Mouse (Mus musculus) cerebellum, postnatal 10 days (tissue): ENCODE data around the gene Alppl2.

Experiments
- DNase-seq, 2 experiments: peaks; one replicate each; pipeline ENCODE4 v3.0.0; 2021; ENCODE audit warnings: mixed read lengths in 2 of 2

Alppl2 gene

GRCm38 (mm10) chr1:87050072-87050471, 39.7 kb downstream of the Alppl2 start:
- peak; percentile 55 to 64 for DNase-seq

DNA sequence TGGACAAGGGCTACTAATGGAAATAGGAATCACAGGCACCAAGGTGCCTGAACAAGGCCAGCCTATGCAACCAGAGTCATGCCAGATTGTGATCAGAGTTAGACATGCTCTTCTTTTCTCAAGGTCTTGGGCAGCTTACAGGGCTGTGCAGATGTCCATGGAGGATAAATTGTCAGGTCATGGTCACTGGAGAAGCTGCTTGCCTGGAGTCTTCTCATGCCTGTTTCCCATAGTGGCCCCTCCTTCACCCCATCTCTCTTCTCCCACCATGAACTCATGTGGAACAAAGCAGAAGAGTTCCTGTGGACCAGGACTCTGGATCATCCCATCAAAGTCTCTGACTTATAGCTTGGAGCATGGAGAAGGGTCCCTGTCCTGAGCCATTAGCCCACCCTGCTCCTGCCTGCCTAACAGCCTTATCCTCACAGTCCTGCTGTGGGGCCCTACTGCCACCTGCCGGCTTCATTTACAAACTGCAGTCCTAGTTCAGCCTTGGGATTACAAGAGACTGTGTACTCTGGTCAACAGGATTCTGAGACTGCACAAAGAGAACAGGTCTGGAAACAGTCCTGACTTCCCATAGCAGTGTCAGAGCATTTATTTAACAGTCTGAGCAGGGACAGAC, 47.8 kb downstream of the Alppl2 start:
- peak; percentile 90 to 91 for DNase-seq

DNA sequence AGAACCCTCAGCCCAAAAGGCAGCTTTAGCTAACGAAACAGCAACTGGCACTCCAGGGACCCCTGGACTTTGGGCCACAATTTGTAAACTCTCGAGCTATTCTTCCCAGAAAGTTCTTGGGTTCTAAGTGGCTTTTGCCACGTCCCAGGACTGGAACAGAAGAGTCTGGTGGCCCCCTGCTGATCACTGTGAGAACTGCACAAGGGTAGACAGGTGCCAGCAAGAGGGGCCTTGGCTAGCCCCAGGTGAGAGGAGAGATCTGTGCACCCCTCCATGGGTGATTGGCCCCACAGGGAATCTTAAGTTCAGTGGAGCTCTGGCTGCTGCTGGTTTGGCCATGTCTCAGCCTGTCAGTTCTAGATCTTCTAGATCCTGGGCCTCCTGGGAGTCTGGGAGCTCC, 48.6 kb downstream of the Alppl2 start:
- peak; percentile 82 to 83 for DNase-seq

DNA sequence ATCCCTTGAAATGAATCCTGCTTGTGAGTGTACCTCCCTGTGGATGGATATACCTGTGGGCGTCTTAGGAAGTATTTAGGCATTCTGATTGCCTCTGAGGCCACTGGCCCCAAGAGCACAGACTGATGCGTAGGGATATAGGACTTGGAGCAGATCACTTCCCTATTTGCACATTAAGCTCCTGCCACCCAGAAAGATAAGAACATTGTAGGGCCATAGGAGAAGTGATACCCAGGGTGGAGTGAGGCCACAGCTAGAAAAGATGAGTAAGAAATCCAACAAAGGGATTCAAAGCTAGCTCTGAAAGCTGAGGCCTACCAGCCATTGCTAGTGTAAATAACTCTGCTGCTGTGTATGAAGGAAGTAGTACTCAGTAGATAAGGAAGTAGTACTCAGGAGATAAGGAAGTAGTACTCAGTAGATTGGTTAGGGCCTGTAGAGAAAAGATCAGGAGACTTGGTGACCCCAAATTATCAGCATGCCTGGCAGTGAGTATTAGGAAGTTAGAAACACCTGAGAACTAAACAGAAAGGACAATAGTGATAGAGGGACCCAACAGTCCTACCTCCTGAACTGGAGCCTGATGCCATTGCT, 51.2 kb downstream of the Alppl2 start:
- DNase-seq = no peak
